31 mouse cellular contexts compared by ENCODE assay signal in the genomic region with DNA sequence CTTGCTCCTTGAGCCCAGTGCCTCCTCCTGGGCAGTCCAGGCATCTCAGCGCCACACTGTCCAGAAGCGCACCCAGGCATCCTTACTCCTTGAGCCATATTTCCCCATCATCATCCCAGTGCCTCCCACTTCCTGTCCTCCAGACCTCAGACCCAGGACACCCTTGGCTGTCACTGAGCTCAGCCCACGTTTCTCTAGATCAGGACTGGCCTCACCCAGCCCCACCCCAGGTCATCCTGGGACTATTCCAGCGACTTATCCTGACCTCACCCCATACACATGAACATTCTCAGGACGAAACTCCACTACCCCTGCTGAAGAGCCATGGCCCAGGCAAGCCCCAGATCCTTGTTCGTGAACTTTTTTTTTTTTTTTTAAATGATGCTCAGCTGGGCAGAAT. TPM values are rescaled to one million over a fixed set of nuclear protein-coding genes. Genes with fewer than 3 reads are reported as not detected.
DNase-seq lines count a peak whose midpoint lies in the region; ATAC-seq and TF ChIP-seq lines count a peak whose summit lies in the region.
"Had no signal": no experiment of that assay in that cellular context is flagged by ENCODE, and none has a peak within 500 bp of the region (broad histone marks: within the 10 kb centered on the region; RNA-seq: fewer than 3 reads in every experiment).

No protein-coding gene starts in this region.

- no peak for TF ChIP-seq RAD21 in CH12.LX (IDR thresholded peaks at IDR 0.05; ENCODE audit: low read depth, low read length)

- peak; percentile 48 for DNase-seq in gastrocnemius, adult 18-20 months (ENCODE audit: low spot score)
- DNase-seq in gastrocnemius, adult 8-10 months (ENCODE audit: low spot score in 2 of 2) = no peak
- peak; percentile 91 for DNase-seq in heart, adult 11 months
- DNase-seq in heart, postnatal 14 days = no peak
- DNase-seq in CH12.LX (ENCODE audit: extremely low read depth) = no peak
- no peak for DNase-seq in stomach, postnatal 0 days (ENCODE audit: low spot score)
- DNase-seq in testis, postnatal 14 days (ENCODE audit: low spot score) = no peak
- DNase-seq: adrenal gland, postnatal 10 days; adrenal gland, postnatal 36 days; cerebellum, adult 18-20 months; cerebellum, adult 9-11 months; cerebellum, postnatal 25 days; heart, postnatal 36 days had no signal

- ATAC-seq in stomach, postnatal 0 days (ENCODE audit: low FRiP score, low TSS enrichment) = no peak
- ATAC-seq: forebrain, embryonic 15.5 days; hindbrain, embryonic 16.5 days; intestine, embryonic 15.5 days; Patski had no signal

- H3K9me3 ChIP-seq in CH12.LX (replicated peaks; ENCODE audit: low read length) = no peaks in the 10 kb centered on the region
- no peaks in the 10 kb centered on the region for H3K9me3 ChIP-seq in stomach, postnatal 0 days (ENCODE audit: control insufficient read depth, low read length)
- H3K9me3 ChIP-seq: embryonic facial prominence, embryonic 10.5 days; embryonic facial prominence, embryonic 13.5 days; forebrain, embryonic 12.5 days; forebrain, embryonic 15.5 days; G1E; hindbrain, embryonic 10.5 days; hindbrain, embryonic 13.5 days; intestine, embryonic 15.5 days had no signal

- in situ Hi-C loops in CH12.LX (cut with MboI; ENCODE audit: low pct_ligation_motif_present, low pct_unique_long_range_greater_than_20kb, low sequenced_read_pairs) = no loop called here

- H3K4me3 ChIP-seq in CH12.LX (replicated peaks in 1 of 3; ENCODE audit: low read depth in 2 of 3, low read length in 2 of 3, poor library complexity in 1 of 3) = no peak overlapping the region
- no peak overlapping the region for H3K4me3 ChIP-seq in stomach, postnatal 0 days (ENCODE audit: low read depth, low read length)
- H3K4me3 ChIP-seq: embryonic facial prominence, embryonic 10.5 days; embryonic facial prominence, embryonic 13.5 days; erythroblast, embryonic 14.5 days; forebrain, embryonic 12.5 days; forebrain, embryonic 15.5 days; hindbrain, embryonic 10.5 days; hindbrain, embryonic 13.5 days; intestine, embryonic 15.5 days had no signal

- H3K79me2 ChIP-seq in CH12.LX (replicated peaks; ENCODE audit: control insufficient read depth, extremely low read depth, insufficient read depth, poor library complexity, severe bottlenecking) = no peaks in the 10 kb centered on the region

- TF ChIP-seq EP300 in CH12.LX (IDR thresholded peaks at IDR 0.05; ENCODE audit: low read length) = no peak
- no peak for TF ChIP-seq EP300 in stomach, postnatal 0 days (optimal IDR thresholded peaks at IDR 0.05)

- peaks cover 70% of the 10 kb centered on the region for H3K27me3 ChIP-seq in CH12.LX (replicated peaks)
- H3K27me3 ChIP-seq in stomach, postnatal 0 days (ENCODE audit: control insufficient read depth, insufficient read depth, low read length) = no peaks in the 10 kb centered on the region
- H3K27me3 ChIP-seq: embryonic facial prominence, embryonic 13.5 days; forebrain, embryonic 15.5 days; intestine, embryonic 15.5 days; Patski had no signal

- intact Hi-C loops in heart, postnatal 14 days (cut with DNase I) = loop anchor here (5.0 kb wide), 1 partner anchor 213 kb away; a partner anchor contains a TSS

- 67% methylated on average over 6 of the region's 6 CpGs for WGBS in stomach, postnatal 0 days

- H3K36me3 ChIP-seq in CH12.LX (replicated peaks in 1 of 2; ENCODE audit: control insufficient read depth in 1 of 2, insufficient read depth in 1 of 2, low read length in 1 of 2) = no peaks in the 10 kb centered on the region
- no peaks in the 10 kb centered on the region for H3K36me3 ChIP-seq in stomach, postnatal 0 days (ENCODE audit: control insufficient read depth, insufficient read depth, low read length)
- H3K36me3 ChIP-seq: embryonic facial prominence, embryonic 10.5 days; embryonic facial prominence, embryonic 13.5 days; forebrain, embryonic 12.5 days; forebrain, embryonic 15.5 days; G1E; hindbrain, embryonic 10.5 days; hindbrain, embryonic 13.5 days; intestine, embryonic 15.5 days had no signal

- H3K9ac ChIP-seq in CH12.LX (ENCODE audit: insufficient read depth, low read depth) = no peak overlapping the region
- no peak overlapping the region for H3K9ac ChIP-seq in stomach, postnatal 0 days (ENCODE audit: low read length)
- H3K9ac ChIP-seq: embryonic facial prominence, embryonic 13.5 days; forebrain, embryonic 12.5 days; forebrain, embryonic 15.5 days; hindbrain, embryonic 13.5 days; intestine, embryonic 15.5 days had no signal

- H3K27ac ChIP-seq in CH12.LX (ENCODE audit: insufficient read depth, low read depth) = no peak overlapping the region
- no peak overlapping the region for H3K27ac ChIP-seq in stomach, postnatal 0 days (replicated peaks)
- H3K27ac ChIP-seq: embryonic facial prominence, embryonic 10.5 days; embryonic facial prominence, embryonic 13.5 days; forebrain, embryonic 12.5 days; forebrain, embryonic 15.5 days; hindbrain, embryonic 10.5 days; hindbrain, embryonic 13.5 days; intestine, embryonic 15.5 days had no signal

- no peak for TF ChIP-seq POLR2A in CH12.LX (IDR thresholded peaks at IDR 0.05; ENCODE audit: low read depth, low read length)

- dilution Hi-C loops in CH12.LX (cut with MboI; ENCODE audit: extremely low pct_ligation_motif_present, extremely low pct_unique_long_range_greater_than_20kb, low sequenced_read_pairs) = no loop called here

- peaks cover under 1 to 15% of the 10 kb centered on the region in 2 experiments for H3K4me1 ChIP-seq in CH12.LX (ENCODE audit: control insufficient read depth in 1 of 2, insufficient read depth in 2 of 2)
- H3K4me1 ChIP-seq in stomach, postnatal 0 days (replicated peaks; ENCODE audit: control insufficient read depth, insufficient read depth) = no peaks in the 10 kb centered on the region

- H3K4me2 ChIP-seq in CH12.LX (ENCODE audit: insufficient read depth, low read depth, poor library complexity, severe bottlenecking) = no peak overlapping the region
- H3K4me2 ChIP-seq in stomach, postnatal 0 days (replicated peaks; ENCODE audit: low read depth) = no peak overlapping the region
- H3K4me2 ChIP-seq: embryonic facial prominence, embryonic 13.5 days; forebrain, embryonic 12.5 days; forebrain, embryonic 15.5 days; heart, embryonic 11.5 days; hindbrain, embryonic 13.5 days; intestine, embryonic 15.5 days had no signal

- TF ChIP-seq CTCF in CH12.LX (conservative IDR thresholded peaks at IDR 0.05 in 1 of 2, IDR thresholded peaks at IDR 0.05 in 1 of 2; ENCODE audit: low read depth in 2 of 2, low read length in 2 of 2) = no peak
- 0 out of 2 replicates have a peak, but pooled peaks have one; percentile 9 for TF ChIP-seq CTCF in stomach, postnatal 0 days (IDR thresholded peaks at IDR 0.05; ENCODE audit: low read depth)

TF ChIP-seq in CH12.LX, 34 proteins besides CTCF, POLR2A, EP300 and RAD21:
- TF ChIP-seq ZNF384 (IDR thresholded peaks at IDR 0.05; ENCODE audit: low read depth, low read length) (0 out of 2 replicates have a peak, but pooled peaks have one; percentile 6), SMC3 (IDR thresholded peaks at IDR 0.05; ENCODE audit: low read depth, low read length) (no peak)

RNA-seq across cellular contexts. Expression of a gene that starts 5.6 kb away (rescaled TPM):
- not detected for total RNA-seq in gastrocnemius, adult 18-20 months (2021)
- not detected for total RNA-seq in gastrocnemius, adult 8-10 months (2022)
- not detected for total RNA-seq in heart, postnatal 14 days (2021)
- not detected in 2 replicates for total RNA-seq in CH12.LX (2012; rRNA removed)
- total RNA-seq in CH12.LX (2014; rRNA removed) = not detected in 2 replicates
- 0.19 TPM in 1 of 2 replicates, not detected in the other for polyA plus RNA-seq in CH12.LX (2012; ENCODE audit: insufficient read length, low read depth)
- polyA plus RNA-seq in stomach, postnatal 0 days (2015; fragmentation: Nextera tagmentation; extraction: Ambion mirVana) = 0.25 and 0.29 TPM in 2 replicates
- total RNA-seq: adrenal gland, adult 18-20 months; adrenal gland, postnatal 10 days; adrenal gland, postnatal 36 days; common myeloid progenitor, adult 5-6 weeks; granulocyte monocyte progenitor cell, adult 5-6 weeks; heart, adult 8-10 months; heart, postnatal 36 days had no signal
- polyA plus RNA-seq: embryonic facial prominence, embryonic 10.5 days; embryonic facial prominence, embryonic 13.5 days; erythroblast, embryonic 14.5 days; forebrain, embryonic 15.5 days; G1E; heart, embryonic 14.5 days; heart, postnatal 0 days; hindbrain, embryonic 10.5 days; hindbrain, embryonic 13.5 days; hindbrain, embryonic 16.5 days; intestine, embryonic 15.5 days; Patski had no signal

RNA-seq across cellular contexts. Expression of a gene that starts 54.3 kb away (rescaled TPM):
- 10 to 100 TPM; 19.7 to 23.9 TPM for total RNA-seq in gastrocnemius, adult 18-20 months (2021)
- 10 to 100 TPM; 19.8 to 28.9 (median 24.2) TPM for total RNA-seq in gastrocnemius, adult 8-10 months (2022)
- total RNA-seq in heart, postnatal 14 days (2021) = 10 to 100 TPM; 30.6 to 32.2 TPM
- total RNA-seq in CH12.LX (2012; rRNA removed) (59.5 and 60.3 TPM in 2 replicates), CH12.LX (2014; rRNA removed) (65.1 and 66.7 TPM in 2 replicates)
- 82.0 and 90.2 TPM in 2 replicates for polyA plus RNA-seq in CH12.LX (2012; ENCODE audit: insufficient read length, low read depth)
- polyA plus RNA-seq in stomach, postnatal 0 days (2015; fragmentation: Nextera tagmentation; extraction: Ambion mirVana) = 25.0 and 27.2 TPM in 2 replicates

Comparison
In these comparisons a context has a peak if more than half of its experiments do, and no peak if none do; other contexts are left out.
1. DNase-seq: peak in gastrocnemius, adult 18-20 months (single experiment) and heart, adult 11 months (single experiment); none in gastrocnemius, adult 8-10 months (0 of 2), heart, postnatal 14 days (0 of 2), CH12.LX (single experiment), stomach, postnatal 0 days (single experiment) and testis, postnatal 14 days (single experiment).